15 mouse cellular contexts compared by ENCODE assay signal in genomic region chr1:21040610-21041326, GRCm38 (mm10). TPM values are rescaled to one million over a fixed set of nuclear protein-coding genes. Genes with fewer than 3 reads are reported as not detected.
DNase-seq lines count a peak whose midpoint lies in the region; ATAC-seq and TF ChIP-seq lines count a peak whose summit lies in the region.
"Had no signal": no experiment of that assay in that cellular context is flagged by ENCODE, and none has a peak within 500 bp of the region (broad histone marks: within the 10 kb centered on the region; RNA-seq: fewer than 3 reads in every experiment).

No protein-coding gene starts in this region.

- no peak overlapping the region for H3K4me3 ChIP-seq in heart, embryonic 12.5 days
- no peak overlapping the region for H3K4me3 ChIP-seq in heart, embryonic 10.5 days
- no peak overlapping the region for H3K4me3 ChIP-seq in lung, postnatal 0 days (ENCODE audit: low read depth, low read length)
- no peak overlapping the region for H3K4me3 ChIP-seq in intestine, embryonic 16.5 days (ENCODE audit: low read length)
- no peak overlapping the region for H3K4me3 ChIP-seq in hindbrain, embryonic 13.5 days
- H3K4me3 ChIP-seq: forebrain, embryonic 15.5 days; lung, embryonic 15.5 days; midbrain, embryonic 13.5 days; neural tube, embryonic 15.5 days had no signal

- 0 out of 2 replicates have a peak overlapping the region, but pooled peaks have one; percentile 1 for H3K4me2 ChIP-seq in heart, embryonic 12.5 days
- no peak overlapping the region for H3K4me2 ChIP-seq in lung, postnatal 0 days (replicated peaks; ENCODE audit: low read depth, low read length)
- no peak overlapping the region for H3K4me2 ChIP-seq in intestine, embryonic 16.5 days (ENCODE audit: low read depth, low read length)
- H3K4me2 ChIP-seq in hindbrain, embryonic 13.5 days, result no peak overlapping the region
- H3K4me2 ChIP-seq: forebrain, embryonic 15.5 days; lung, embryonic 15.5 days; midbrain, embryonic 13.5 days; neural tube, embryonic 15.5 days had no signal

- no peak overlapping the region for H3K9ac ChIP-seq in heart, embryonic 12.5 days
- no peak overlapping the region for H3K9ac ChIP-seq in lung, postnatal 0 days (replicated peaks; ENCODE audit: low read depth)
- no peak overlapping the region for H3K9ac ChIP-seq in intestine, embryonic 16.5 days (ENCODE audit: low read depth, low read length)
- no peak overlapping the region for H3K9ac ChIP-seq in hindbrain, embryonic 13.5 days
- H3K9ac ChIP-seq: forebrain, embryonic 15.5 days; lung, embryonic 15.5 days; midbrain, embryonic 13.5 days; neural tube, embryonic 15.5 days had no signal

- WGBS in heart, embryonic 12.5 days, result 33% methylated on average over 7 of the region's 7 CpGs
- WGBS in heart, embryonic 10.5 days, result 49% methylated on average over 7 of the region's 7 CpGs
- WGBS in lung, postnatal 0 days, result 47% methylated on average over 7 of the region's 7 CpGs
- 38% methylated on average over 7 of the region's 7 CpGs for WGBS in intestine, embryonic 16.5 days
- 86% methylated on average over 7 of the region's 7 CpGs for WGBS in hindbrain, embryonic 13.5 days

- 0 out of 2 replicates have a peak overlapping the region, but pooled peaks have one; percentile 35 for H3K27ac ChIP-seq in heart, embryonic 12.5 days (ENCODE audit: poor library complexity, severe bottlenecking)
- H3K27ac ChIP-seq in heart, embryonic 10.5 days, result no peak overlapping the region
- H3K27ac ChIP-seq in lung, postnatal 0 days (ENCODE audit: low read length), result no peak overlapping the region
- H3K27ac ChIP-seq in intestine, embryonic 16.5 days (ENCODE audit: low read length), result no peak overlapping the region
- H3K27ac ChIP-seq in hindbrain, embryonic 13.5 days, result no peak overlapping the region
- H3K27ac ChIP-seq: forebrain, embryonic 15.5 days; lung, embryonic 15.5 days; midbrain, embryonic 13.5 days; neural tube, embryonic 15.5 days had no signal

- no peaks in the 10 kb centered on the region for H3K36me3 ChIP-seq in heart, embryonic 12.5 days
- no peaks in the 10 kb centered on the region for H3K36me3 ChIP-seq in heart, embryonic 10.5 days
- no peaks in the 10 kb centered on the region for H3K36me3 ChIP-seq in lung, postnatal 0 days (ENCODE audit: insufficient read depth, low read length)
- H3K36me3 ChIP-seq in intestine, embryonic 16.5 days (ENCODE audit: control insufficient read depth, insufficient read depth, low read length), result no peaks in the 10 kb centered on the region
- H3K36me3 ChIP-seq in hindbrain, embryonic 13.5 days, result no peaks in the 10 kb centered on the region
- H3K36me3 ChIP-seq: forebrain, embryonic 15.5 days; lung, embryonic 15.5 days; midbrain, embryonic 13.5 days; neural tube, embryonic 15.5 days had no signal

- H3K4me1 ChIP-seq in heart, embryonic 12.5 days (replicated peaks), result peaks cover 28% of the 10 kb centered on the region
- H3K4me1 ChIP-seq in heart, embryonic 10.5 days, result peaks cover 9% of the 10 kb centered on the region
- H3K4me1 ChIP-seq in lung, postnatal 0 days (ENCODE audit: insufficient read depth, low read depth, low read length), result no peaks in the 10 kb centered on the region
- H3K4me1 ChIP-seq in intestine, embryonic 16.5 days (ENCODE audit: control insufficient read depth, insufficient read depth, low read length), result peaks cover 4% of the 10 kb centered on the region
- H3K4me1 ChIP-seq in hindbrain, embryonic 13.5 days (replicated peaks), result peaks cover 6% of the 10 kb centered on the region
- H3K4me1 ChIP-seq: forebrain, embryonic 15.5 days; midbrain, embryonic 13.5 days had no signal

- no peak for DNase-seq in heart, embryonic 10.5 days (ENCODE audit: low spot score)
- DNase-seq in lung, postnatal 0 days (ENCODE audit: low spot score), result no peak
- DNase-seq in lung, postnatal 10 days, result no peak
- DNase-seq in yolk sac, embryonic 10.5 days (ENCODE audit: low spot score), result peak; percentile 22
- no peak for DNase-seq in neural tube, embryonic 10.5 days (ENCODE audit: extremely low spot score, low spot score)
- DNase-seq: kidney, adult 2 months; right cerebral cortex, postnatal 14 days; thymus, postnatal 36 days had no signal

- no peak for TF ChIP-seq EP300 in lung, postnatal 0 days (IDR thresholded peaks at IDR 0.05)

- no peaks in the 10 kb centered on the region for H3K9me3 ChIP-seq in heart, embryonic 12.5 days (replicated peaks)
- no peaks in the 10 kb centered on the region for H3K9me3 ChIP-seq in heart, embryonic 10.5 days
- no peaks in the 10 kb centered on the region for H3K9me3 ChIP-seq in lung, postnatal 0 days (ENCODE audit: low read length)
- H3K9me3 ChIP-seq in intestine, embryonic 16.5 days (ENCODE audit: control insufficient read depth, low read length), result no peaks in the 10 kb centered on the region
- H3K9me3 ChIP-seq in hindbrain, embryonic 13.5 days, result no peaks in the 10 kb centered on the region
- H3K9me3 ChIP-seq: forebrain, embryonic 15.5 days; lung, embryonic 15.5 days; midbrain, embryonic 13.5 days; neural tube, embryonic 15.5 days had no signal

- no peak for TF ChIP-seq CTCF in lung, postnatal 0 days (IDR thresholded peaks at IDR 0.05)

- no peaks in the 10 kb centered on the region for H3K27me3 ChIP-seq in heart, embryonic 12.5 days (replicated peaks)
- H3K27me3 ChIP-seq in heart, embryonic 10.5 days (ENCODE audit: insufficient read depth, poor library complexity, severe bottlenecking), result no peaks in the 10 kb centered on the region
- no peaks in the 10 kb centered on the region for H3K27me3 ChIP-seq in lung, postnatal 0 days (replicated peaks; ENCODE audit: insufficient read depth, low read length)
- no peaks in the 10 kb centered on the region for H3K27me3 ChIP-seq in intestine, embryonic 16.5 days (replicated peaks; ENCODE audit: control insufficient read depth, insufficient read depth, low read length)
- no peaks in the 10 kb centered on the region for H3K27me3 ChIP-seq in hindbrain, embryonic 13.5 days
- H3K27me3 ChIP-seq: forebrain, embryonic 15.5 days; lung, embryonic 15.5 days; midbrain, embryonic 13.5 days; neural tube, embryonic 15.5 days had no signal

- peak; percentile 46; the same call in 1 of the 2 replicates for ATAC-seq in heart, embryonic 12.5 days (ENCODE audit: insufficient number of reproducible peaks, low FRiP score)
- ATAC-seq in lung, postnatal 0 days, result peak; percentile 40
- ATAC-seq in intestine, embryonic 16.5 days, result peak; percentile 69; the same call in 1 of the 2 replicates
- ATAC-seq in hindbrain, embryonic 13.5 days (ENCODE audit: low FRiP score), result no peak; the same call in 1 of the 2 replicates
- ATAC-seq: forebrain, embryonic 15.5 days; midbrain, embryonic 13.5 days had no signal

RNA-seq across cellular contexts. Expression of gene Tram2, which starts 38.3 kb away (rescaled TPM):
- 5.5 and 5.8 TPM in 2 replicates for polyA plus RNA-seq in heart, embryonic 12.5 days (2016; fragmentation: Nextera tagmentation; extraction: Ambion mirVana)
- 5.2 and 5.8 TPM in 2 replicates for polyA plus RNA-seq in heart, embryonic 10.5 days (2016; fragmentation: Nextera tagmentation; extraction: Ambion mirVana)
- polyA plus RNA-seq in lung, postnatal 0 days (2015; fragmentation: Nextera tagmentation; extraction: Ambion mirVana), result 8.1 and 8.3 TPM in 2 replicates
- 5.3 and 6.3 TPM in 2 replicates for polyA plus RNA-seq in intestine, embryonic 16.5 days (2015; fragmentation: Nextera tagmentation; extraction: Ambion mirVana)
- 2.4 and 3.0 TPM in 2 replicates for polyA plus RNA-seq in hindbrain, embryonic 13.5 days (2015; fragmentation: Nextera tagmentation; extraction: Ambion mirVana)
